Mouse (Mus musculus) telencephalon, adult 2 months (tissue): ENCODE measurements around the gene Scn3b.

Source experiments
- DNase-seq: peaks from one replicate; pipeline ENCODE4 v3.0.0-alpha.2; 2011; ENCODE audit warnings: low read depth, low spot score

The Scn3b gene

DNA sequence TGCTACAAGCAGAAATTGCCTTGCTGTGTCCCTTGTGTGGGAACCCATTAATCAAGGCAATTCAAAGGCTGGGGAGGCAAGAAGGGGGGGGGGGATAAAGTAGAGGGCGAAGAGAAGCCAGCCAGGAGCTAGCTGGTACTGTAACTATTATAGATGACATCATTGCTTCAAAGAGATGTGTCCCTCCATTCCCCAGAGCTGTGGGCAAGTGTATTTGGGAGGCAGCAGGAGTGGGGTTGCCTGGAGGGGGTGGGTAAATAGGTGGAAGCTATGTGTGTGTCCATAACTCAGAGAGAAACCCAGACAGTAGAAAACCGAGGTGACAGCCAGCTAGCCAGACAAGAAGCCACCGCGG, 292 bp upstream of the Scn3b start:
- DNase-seq, result no peak

DNA sequence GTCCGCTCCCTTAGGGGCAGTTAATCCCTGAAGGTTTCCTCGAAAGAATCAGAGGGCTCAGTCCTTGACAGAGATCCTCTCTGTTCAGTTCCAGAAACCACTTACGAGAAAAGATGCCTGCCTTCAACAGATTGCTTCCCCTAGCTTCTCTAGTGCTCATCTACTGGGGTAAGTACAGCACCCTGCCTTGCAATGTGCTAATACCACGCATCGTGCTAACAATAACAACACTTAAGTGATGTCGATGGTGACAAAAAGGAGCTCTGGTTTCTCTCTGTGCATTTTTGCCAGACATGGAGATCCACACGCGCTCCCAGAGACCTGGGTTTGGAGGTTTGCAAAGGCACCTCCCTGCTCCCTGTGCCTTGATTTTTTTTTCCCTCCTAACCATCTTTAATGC, 863 bp downstream of the Scn3b start:
- DNase-seq, result no peak

DNA sequence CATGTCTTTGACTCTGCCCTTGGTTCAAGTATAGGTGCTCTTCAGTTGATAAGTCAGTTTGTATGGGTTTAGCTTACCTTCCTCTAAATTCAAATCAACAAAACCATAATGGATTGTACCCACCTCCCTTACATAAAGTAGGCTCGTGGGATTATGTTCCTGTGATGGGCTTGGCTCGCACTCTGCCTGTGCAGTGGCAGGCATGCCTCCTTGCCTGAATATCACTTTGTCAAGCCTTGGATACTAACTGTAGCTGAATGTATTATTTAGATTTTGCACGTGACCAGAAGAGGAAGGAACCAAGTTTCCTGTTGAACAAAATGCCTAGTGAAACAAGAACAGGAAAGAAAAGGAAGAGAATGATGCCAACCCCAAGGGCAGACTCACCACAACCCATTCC, 2.1 kb downstream of the Scn3b start:
- DNase-seq, result no peak

DNA sequence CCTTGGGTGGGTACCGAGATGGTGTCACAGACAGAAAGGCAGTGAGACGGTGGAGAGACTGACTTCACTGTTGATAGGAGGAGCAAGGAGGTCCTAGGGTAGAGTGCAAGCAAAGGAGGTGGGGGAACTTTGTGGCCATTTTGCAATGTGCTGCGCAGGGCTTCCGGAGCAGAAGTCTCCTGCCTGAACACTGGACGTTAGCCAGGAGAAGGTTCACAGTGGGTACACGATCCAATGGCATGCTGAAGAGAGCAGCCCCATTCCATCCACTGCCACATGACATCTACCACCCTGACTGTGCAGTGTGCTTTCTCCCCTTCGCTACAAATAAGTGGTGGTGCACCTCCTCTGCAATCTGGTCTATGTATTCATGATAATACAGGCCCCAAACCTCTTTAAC, 3.8 kb downstream of the Scn3b start:
- no peak for DNase-seq

DNA sequence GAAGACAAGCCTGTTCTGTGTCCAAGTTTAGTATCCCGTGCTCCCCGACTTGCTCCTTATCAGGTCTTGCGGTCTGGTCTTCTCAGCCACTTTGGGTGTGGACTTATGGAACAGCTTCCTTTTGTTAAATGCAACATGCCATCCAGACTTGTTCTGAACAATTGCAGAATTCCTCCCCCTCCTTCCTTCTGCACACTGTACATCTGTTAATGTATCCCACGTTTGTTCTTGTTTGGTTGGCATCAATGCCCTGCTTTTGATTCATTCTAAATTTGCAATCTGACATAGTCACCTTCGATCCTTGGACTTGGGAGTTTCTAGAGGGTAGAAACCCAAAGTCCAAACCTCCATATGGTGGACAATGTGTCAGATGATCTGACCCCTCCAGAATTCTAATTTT, 6.9 kb downstream of the Scn3b start:
- no peak for DNase-seq

DNA sequence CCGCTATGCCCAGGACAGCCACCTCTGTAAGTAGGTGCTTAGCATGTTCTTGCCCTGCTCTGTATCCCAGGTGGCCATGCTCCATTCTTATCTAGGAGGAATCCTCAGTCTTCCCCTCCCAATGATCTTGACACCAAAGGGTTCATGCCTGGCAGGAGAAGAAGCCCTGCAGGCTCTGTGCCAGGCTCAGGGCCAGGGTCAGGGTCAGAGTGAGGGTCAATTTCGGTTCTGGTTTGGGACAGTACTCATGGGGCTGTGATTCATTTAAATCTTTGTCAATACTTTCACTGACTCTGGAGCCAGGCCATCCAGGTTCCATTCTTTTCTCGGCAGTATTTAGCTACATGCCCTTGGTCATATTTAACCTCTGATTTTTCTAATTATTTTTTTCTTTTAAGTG, 8.7 kb downstream of the Scn3b start:
- no peak for DNase-seq

DNA sequence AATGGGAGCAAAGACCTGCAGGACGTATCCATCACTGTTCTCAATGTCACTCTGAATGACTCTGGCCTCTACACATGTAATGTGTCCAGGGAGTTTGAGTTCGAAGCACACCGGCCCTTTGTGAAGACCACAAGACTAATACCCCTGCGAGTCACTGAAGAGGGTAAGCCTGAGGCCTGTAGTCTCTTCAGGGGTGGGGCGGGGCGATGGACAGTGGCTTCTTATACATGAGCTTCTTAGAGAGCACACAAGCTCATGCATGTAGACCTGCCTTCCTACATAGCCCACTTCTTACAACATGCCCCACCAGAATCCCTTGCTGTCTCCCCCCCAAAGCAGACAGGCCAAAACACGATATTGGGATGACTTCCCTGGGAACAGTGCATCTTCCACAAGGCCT, 10.4 kb downstream of the Scn3b start:
- no peak for DNase-seq

DNA sequence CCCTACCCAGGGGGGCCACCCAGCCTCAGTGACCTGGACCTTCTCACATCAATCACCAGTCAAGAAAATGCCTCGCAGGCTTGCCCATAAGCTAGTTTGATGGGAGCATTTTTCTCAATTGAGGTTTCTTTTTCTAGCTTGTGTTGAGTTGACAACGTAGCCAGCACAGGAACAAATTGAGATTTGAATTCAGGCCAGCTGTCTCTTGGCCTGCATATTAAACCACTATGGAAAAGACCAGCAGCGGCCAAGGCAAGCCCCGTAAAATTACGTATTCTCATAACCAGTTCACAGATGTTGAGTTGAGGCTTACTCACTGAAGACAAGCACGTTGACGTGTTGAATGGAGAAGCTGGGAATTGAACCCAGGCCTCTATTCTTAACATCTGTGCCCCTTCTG, 14.0 kb downstream of the Scn3b start:
- DNase-seq, result no peak

DNA sequence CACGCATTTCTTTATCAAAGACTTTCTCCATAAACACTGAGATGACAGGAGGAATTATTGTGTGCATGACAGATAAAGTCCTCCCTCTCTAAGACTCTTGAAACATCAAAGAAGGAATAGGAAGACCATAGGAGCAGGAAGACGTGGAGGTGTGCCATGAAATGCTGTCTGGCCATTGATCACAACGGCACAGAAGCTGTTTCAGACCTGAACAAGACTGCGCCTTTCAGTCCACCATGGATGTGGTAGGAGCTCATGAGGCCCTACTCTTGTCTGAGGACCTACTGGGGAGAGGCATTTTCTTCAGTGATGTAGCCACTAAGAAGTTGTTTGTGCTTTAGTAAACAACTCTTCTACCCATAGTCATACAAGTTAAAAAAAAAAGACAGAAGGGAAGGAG, 23.5 kb downstream of the Scn3b start:
- no peak for DNase-seq

DNA sequence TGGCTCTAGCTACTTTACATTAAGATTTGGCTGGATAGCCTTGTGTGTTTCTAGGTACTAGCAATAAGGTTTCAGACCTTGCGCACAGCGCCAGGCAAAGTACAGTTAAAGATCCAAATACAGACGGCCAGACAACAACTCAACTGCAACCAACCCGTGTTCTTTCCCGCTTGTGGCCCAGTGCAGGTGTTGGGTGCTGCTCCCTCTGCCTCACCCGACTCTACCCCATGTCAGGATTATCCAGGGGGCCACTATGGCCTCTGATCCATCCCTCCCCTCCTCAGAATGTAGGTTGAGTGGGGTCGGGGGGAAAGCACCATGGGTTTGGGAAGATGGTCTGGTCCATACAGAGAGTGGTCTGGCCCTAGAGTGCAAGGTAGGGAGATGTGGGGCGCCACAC, 24.3 kb downstream of the Scn3b start:
- no peak for DNase-seq

DNA sequence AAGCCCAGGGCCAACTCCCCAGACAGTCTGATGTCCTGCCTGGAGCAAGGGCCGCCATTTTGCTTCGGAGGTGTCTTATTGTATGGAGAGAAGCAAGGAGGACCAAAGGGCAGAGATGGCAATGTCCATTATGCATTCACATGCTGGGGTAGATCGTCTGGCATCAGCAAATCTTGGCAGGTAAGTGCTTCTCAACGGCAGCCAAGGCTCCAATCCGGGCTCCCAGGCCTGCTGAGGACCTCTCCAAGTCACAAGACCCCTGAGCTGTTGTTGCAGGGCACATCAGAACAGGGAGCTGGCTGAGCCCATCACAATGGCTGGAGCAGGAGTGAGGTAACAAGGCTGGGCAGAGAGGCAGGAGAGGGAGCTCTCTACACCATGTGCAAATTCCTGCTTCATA, 24.7 kb downstream of the Scn3b start:
- no peak for DNase-seq

DNA sequence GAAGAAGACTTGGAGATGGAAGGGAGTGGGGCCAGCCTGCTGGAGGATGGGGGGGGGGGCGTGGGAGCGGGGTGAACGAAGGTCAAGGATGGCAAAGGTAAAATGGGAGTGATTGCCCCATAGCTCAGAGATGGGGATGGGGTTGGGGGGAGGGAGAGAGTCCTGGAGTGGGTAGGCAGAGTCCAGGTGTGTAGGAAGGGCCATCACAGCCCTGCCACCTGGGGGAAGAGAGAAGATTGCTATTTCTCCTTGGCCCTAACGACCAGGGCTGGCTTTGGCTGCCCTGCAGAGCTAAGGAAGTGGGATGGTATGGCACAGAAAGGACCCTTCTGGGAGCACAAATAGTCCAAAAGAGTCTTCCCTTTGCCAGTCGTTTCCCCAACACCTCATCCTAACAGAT, 25.2 kb downstream of the Scn3b start:
- DNase-seq, result no peak

DNA sequence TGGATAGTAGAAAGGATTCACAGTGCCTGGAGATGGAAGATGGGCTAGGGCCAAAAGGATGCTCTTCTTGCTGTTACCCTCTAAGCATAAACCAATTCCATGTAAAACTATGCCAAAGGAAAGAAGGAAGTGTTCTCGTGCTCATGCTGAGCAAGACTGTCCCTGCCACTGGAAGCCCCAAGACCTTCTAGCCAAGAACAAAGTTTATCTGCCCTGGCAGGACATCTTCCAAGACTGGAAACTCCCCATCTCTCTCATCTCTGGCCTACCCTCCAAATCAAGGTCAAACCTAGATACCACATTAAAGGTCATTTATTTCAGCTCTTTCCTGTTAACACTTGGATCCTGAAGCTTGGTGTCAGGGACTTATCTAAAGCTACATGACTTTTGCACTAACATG, 25.8 kb downstream of the Scn3b start:
- DNase-seq, result no peak

DNA sequence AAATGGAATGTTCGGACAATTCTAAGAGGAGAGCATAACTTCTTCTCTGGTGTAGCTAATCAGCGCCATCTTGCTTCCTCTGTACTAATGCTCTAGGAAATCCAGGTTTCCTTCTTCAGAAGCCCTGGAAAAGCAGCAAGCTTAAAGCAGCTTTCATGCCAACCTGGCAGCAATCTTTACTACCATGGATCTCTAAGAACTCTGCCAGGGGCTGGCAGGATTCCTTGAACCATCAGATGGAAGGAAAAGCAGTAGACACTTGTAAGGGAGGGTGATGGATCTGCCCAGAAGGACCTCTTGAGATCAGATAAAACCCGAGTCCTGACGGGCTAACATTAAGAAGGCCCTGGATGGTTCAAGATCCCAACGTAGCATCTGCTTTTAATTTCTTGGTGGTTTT, 27.2 kb downstream of the Scn3b start:
- no peak for DNase-seq

DNA sequence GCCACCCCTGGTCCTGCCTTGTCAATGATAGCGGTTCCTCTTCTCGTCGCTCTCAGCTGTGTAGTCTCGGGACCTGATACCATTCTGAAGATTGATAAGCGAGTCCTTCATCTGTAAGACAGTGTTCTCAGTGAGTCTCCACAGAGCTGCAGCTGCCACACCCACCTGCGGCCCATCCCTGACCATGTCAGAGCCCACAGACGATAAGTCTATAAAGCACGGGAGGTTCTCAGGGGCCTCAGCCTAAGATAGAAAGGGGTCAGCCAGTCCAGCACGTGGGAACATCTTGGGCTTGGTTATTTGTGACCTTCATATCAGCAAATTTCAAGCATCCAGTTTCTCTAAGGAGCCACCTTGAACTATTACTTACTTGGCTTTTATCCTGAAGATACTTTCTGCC, 29.0 kb downstream of the Scn3b start:
- no peak for DNase-seq

DNA sequence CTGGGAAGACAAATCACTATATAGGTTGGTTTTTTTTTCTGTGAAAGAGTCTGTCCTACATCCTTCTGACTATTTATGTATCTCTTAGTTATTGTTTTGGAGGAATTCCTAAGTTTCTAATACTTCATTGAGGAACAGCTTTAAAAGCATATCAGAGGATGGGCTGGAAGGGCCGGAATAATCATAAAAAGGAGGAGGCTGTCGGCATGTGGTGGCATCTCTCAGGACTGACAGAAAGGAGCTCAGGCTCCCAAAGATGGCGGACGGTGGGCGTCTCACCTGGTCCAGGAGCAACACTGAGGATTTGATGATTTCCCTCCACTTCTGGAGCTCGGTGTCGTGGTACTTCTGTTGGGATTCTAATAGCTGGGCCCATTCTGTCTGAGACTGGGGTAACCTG, 30.3 kb downstream of the Scn3b start:
- no peak for DNase-seq

DNA sequence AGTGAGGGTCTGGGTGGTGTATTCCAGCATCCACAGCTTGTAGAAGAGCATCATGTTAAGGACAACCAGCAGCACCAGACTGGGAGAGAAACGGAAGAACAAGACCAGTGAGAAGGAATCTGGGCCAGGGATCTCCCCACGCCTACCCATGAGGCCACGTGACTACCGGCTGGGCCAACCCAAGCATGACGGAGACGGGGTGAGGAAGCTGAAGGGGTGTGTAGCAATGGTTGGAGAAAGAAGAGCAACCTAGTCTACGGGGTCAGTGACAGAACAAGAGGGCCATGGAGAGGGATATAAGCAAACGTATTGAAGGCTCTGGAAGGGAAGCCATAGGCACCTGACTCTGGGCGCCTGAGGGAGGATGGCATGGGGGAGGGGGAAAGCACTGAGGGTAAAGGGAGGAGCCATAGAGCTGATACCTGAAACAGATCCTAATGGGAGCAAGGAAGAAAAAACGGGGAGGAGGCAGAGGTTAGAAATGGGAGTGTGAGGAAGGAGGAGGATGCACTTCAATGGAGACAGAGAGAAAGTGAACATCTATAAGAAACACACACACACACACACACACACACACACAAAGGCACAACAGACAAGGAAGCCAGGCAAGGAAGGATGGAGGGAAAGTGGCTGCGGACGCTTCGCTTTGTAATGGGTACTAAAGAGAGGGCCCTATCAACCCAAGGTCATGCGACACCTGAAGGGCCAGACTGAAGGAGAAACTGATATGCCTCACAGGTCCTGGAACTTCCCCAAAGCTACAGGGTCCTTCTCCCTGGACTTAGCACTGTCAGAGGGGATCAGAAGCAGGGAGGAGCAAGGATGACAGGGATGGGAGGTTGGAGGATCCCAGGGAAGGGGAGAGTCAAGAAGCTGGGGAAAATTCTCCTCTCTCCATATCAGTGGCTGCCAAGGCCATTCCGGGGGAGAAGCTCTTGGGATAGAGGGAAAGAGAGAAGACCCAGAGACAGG, 31.3 kb downstream of the Scn3b start:
- no peak for DNase-seq

DNA sequence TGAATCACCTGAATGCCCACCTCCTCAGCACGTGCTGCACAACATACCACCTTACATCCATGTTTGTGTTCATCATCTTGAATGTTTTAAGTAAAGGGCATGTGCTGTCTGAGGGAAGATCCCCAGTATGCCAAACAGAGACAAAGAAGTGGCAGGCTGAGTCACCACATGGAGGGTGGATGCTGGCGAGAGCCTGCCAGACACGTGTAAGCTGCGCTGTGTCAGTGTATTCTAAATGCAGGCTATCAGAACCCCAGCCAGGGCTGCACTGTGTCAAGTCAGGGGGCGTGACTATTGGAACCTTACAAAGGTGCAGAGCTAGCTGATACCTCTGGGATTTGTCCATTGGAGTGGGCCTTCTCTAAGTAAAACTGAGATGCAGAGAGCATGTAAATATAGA, 32.5 kb downstream of the Scn3b start:
- no peak for DNase-seq

DNA sequence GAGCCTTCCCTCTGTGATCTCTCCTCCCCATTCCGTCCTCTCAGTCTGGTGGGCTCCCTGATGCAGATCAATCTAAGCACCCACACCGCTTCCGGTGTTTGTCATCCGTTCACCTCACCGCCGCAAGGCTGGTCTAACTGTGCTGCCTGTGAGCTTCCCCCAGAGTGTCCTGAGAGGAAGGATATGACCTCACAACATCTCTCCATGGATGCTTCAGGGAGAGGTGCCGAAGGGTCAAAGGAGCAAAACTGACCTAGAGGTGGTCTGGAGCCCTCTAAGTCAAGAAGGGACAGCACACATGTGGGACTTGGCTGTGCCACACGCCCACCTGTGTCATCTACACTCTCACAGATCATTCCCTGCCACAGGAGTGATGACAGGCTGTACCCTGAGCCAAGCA, 33.4 kb downstream of the Scn3b start:
- DNase-seq, result no peak

DNA sequence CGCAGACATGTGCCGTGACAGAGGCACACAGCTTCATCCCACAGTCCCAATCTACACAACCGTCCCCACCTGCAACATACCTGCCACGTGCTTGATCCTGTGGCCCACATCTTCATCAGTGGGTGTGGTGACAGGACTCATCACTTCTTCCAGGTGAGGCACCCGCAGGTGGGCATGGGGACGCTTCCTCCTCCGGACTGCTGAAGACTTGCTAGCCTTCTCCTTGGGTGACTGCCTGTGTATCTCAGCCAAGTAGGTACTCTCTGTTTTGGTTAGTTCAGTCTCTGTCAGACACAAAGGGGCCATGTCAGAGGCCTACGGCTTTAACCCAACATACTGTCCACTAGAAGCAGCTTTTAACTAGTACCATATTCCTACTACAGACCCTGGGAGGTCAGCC, 35.2 kb downstream of the Scn3b start:
- no peak for DNase-seq

DNA sequence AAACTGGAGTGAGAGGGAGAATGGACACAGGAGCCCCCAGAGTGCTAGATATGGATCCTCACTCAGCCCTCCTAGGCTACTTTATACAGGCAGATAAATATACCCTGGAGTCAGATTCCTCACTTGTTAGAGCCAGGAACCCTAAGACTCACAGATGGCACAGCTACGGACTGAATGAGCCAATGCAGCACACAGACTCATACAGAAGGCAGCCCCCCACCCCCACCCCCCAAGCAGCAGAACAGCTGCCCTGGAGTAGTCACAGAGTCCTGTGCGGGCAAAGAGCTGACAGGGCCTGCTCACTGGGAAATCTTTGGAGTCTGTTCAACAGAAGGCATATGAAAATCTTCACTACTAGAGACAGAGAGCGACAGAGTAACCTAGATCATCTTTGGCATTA, 38.3 kb downstream of the Scn3b start:
- no peak for DNase-seq

DNA sequence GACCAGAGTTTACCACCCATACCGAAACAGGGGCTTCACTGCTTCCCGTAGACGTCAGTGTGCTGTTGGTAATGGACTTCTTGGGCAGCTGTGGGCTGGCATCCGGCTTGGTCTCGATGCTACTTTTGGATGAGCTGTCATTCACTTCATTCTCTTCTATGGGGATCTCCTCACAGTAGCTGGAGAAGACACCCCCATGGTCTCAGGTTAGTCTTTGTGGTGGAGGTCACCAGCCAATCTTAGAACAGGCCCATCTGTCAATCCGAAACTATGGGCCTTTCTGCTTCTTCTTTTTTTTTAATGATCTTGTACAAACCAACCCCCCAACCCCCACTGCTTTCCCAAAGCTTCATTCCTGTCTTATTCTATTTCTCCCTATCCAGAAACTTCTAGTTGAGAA, 40.9 kb downstream of the Scn3b start:
- DNase-seq, result no peak

DNA sequence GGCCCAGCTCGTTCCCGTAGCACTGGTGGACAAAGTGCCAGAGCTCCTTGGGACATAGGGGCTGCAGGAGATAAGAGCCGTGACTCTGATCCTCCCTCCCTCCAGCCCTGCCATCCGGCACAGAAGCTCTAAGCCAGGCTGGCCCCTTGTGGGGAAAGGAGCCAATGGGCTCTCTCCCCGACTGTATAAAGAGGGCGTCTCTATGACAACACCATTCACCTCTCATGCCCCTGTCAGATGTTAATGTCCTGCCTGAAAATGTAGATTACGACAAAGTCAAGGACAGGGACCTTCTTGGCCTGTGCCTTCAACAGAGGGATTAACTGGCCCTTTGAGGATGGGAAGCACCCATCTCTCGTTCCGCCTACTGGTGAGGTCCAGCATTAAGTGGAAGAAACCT, 42.8 kb downstream of the Scn3b start:
- DNase-seq, result no peak
